Mouse (Mus musculus) urinary bladder, postnatal 36 days (tissue): Measurements from ENCODE around the gene Dab1.
A peak's percentile ranks its signal among the peaks of the same experiment; 100 is the strongest.

Source experiments
- DNase-seq, 2 experiments: peaks; one replicate each; pipeline ENCODE4 v3.0.0; 2022; ENCODE audit warnings: low spot score in 2 of 2, mixed read lengths in 1 of 2

Gene Dab1

GRCm38 (mm10) chr4:104443775-104444174 is 824.6 kb downstream of the Dab1 start:
- DNase-seq = no peak

- no peak for DNase-seq
These were observed 825.8 kb downstream of the Dab1 start for GRCm38 (mm10) chr4:104444985-104445384.

GRCm38 (mm10) chr4:104448199-104448598 is 829.0 kb downstream of the Dab1 start:
- no peak for DNase-seq

- no peak for DNase-seq
These were observed 831.5 kb downstream of the Dab1 start for GRCm38 (mm10) chr4:104450645-104451044.

GRCm38 (mm10) chr4:104452587-104452986 is 833.4 kb downstream of the Dab1 start:
- no peak for DNase-seq

- DNase-seq = no peak
These were observed 836.0 kb downstream of the Dab1 start for GRCm38 (mm10) chr4:104455151-104455550.

GRCm38 (mm10) chr4:104455760-104456159 is 836.6 kb downstream of the Dab1 start:
- no peak for DNase-seq

GRCm38 (mm10) chr4:104456173-104456873 is 837.2 kb downstream of the Dab1 start:
- no peak for DNase-seq

GRCm38 (mm10) chr4:104458726-104459125 is 839.6 kb downstream of the Dab1 start:
- DNase-seq = no peak

- DNase-seq = no peak
These were observed 842.2 kb downstream of the Dab1 start for GRCm38 (mm10) chr4:104461106-104462011.

GRCm38 (mm10) chr4:104462932-104463780 is 844.0 kb downstream of the Dab1 start:
- DNase-seq = no peak

GRCm38 (mm10) chr4:104463781-104464170 is 844.6 kb downstream of the Dab1 start:
- no peak for DNase-seq

GRCm38 (mm10) chr4:104465594-104465993 is 846.4 kb downstream of the Dab1 start:
- DNase-seq = no peak

- no peak for DNase-seq
These were observed 849.5 kb downstream of the Dab1 start for GRCm38 (mm10) chr4:104468666-104469065.

GRCm38 (mm10) chr4:104472915-104473314 is 853.8 kb downstream of the Dab1 start:
- DNase-seq = no peak

- no peak for DNase-seq
These were observed 857.7 kb downstream of the Dab1 start for GRCm38 (mm10) chr4:104476841-104477240.

GRCm38 (mm10) chr4:104483948-104484347 is 864.8 kb downstream of the Dab1 start:
- peak; percentile 13 to 40 for DNase-seq

GRCm38 (mm10) chr4:104497221-104497620 is 878.1 kb downstream of the Dab1 start:
- no peak for DNase-seq

GRCm38 (mm10) chr4:104500112-104500511 is 881.0 kb downstream of the Dab1 start:
- no peak for DNase-seq

GRCm38 (mm10) chr4:104500646-104501045 is 881.5 kb downstream of the Dab1 start:
- no peak for DNase-seq

GRCm38 (mm10) chr4:104501245-104501644 is 882.1 kb downstream of the Dab1 start:
- DNase-seq = no peak

- no peak for DNase-seq
These were observed 885.8 kb downstream of the Dab1 start for GRCm38 (mm10) chr4:104504916-104505315.
